Comparison of ENCODE assay signal across 27 mouse cellular contexts in genomic region chr6:97893546-97893945, GRCm38 (mm10).
DNase-seq lines count a peak whose midpoint lies in the region; ATAC-seq and TF ChIP-seq lines count a peak whose summit lies in the region.
"Had no signal": no experiment of that assay in that cellular context is flagged by ENCODE, and none has a peak within 500 bp of the region (broad histone marks: within the 10 kb centered on the region; RNA-seq: fewer than 3 reads in every experiment).

No protein-coding gene starts in this region.

- H3K27me3 ChIP-seq in liver, postnatal 0 days (ENCODE audit: insufficient read depth, low read length), result no peaks in the 10 kb centered on the region
- H3K27me3 ChIP-seq in lung, postnatal 0 days (replicated peaks; ENCODE audit: insufficient read depth, low read length), result no peaks in the 10 kb centered on the region
- H3K27me3 ChIP-seq: CH12.LX; embryonic facial prominence, embryonic 13.5 days; embryonic facial prominence, embryonic 15.5 days; forebrain, embryonic 12.5 days; Patski had no signal

- TF ChIP-seq EP300 in liver, postnatal 0 days (IDR thresholded peaks at IDR 0.05; ENCODE audit: low read depth), result no peak
- no peak for TF ChIP-seq EP300 in lung, postnatal 0 days (IDR thresholded peaks at IDR 0.05)

- peak; percentile 29; the same call in 1 of the 2 replicates for ATAC-seq in liver, postnatal 0 days
- ATAC-seq in lung, postnatal 0 days, result no peak
- ATAC-seq: activated CD4-positive, CD25-positive, alpha-beta regulatory T cell, adult 4 months; CD4-positive, CD25-positive, alpha-beta regulatory T cell, adult 4 months; forebrain, embryonic 14.5 days; forebrain, embryonic 16.5 days; Patski had no signal

- no peak overlapping the region for H3K4me3 ChIP-seq in liver, postnatal 0 days (ENCODE audit: low read depth, low read length)
- H3K4me3 ChIP-seq in lung, postnatal 0 days (ENCODE audit: low read depth, low read length), result no peak overlapping the region
- H3K4me3 ChIP-seq: embryonic facial prominence, embryonic 13.5 days; embryonic facial prominence, embryonic 15.5 days; erythroblast, embryonic 14.5 days; forebrain, embryonic 10.5 days; forebrain, embryonic 12.5 days had no signal

- DNase-seq in heart, adult 11 months, result peak; percentile 68
- DNase-seq in heart, postnatal 4 days, result no peak
- no peak for DNase-seq in liver, postnatal 0 days
- DNase-seq in liver, result no peak
- peak; percentile 23 for DNase-seq in lung, postnatal 0 days (ENCODE audit: low spot score)
- DNase-seq in lung, adult 18-20 months, result no peak
- DNase-seq: adrenal gland, adult 8-10 months; adrenal gland, postnatal 14 days; adrenal gland, postnatal 36 days; B cell, adult 2 months; cerebellum, adult 11-12 months; cerebellum, adult 2 months; cerebellum, adult 9-10 months; cerebellum, postnatal 10 days; cerebellum, postnatal 25 days had no signal

- H3K27ac ChIP-seq in liver, postnatal 0 days (ENCODE audit: low read depth), result no peak overlapping the region
- no peak overlapping the region for H3K27ac ChIP-seq in lung, postnatal 0 days (ENCODE audit: low read length)
- H3K27ac ChIP-seq: embryonic facial prominence, embryonic 13.5 days; embryonic facial prominence, embryonic 15.5 days; forebrain, embryonic 10.5 days; forebrain, embryonic 12.5 days had no signal

- H3K9ac ChIP-seq in liver, postnatal 0 days (replicated peaks), result no peak overlapping the region
- H3K9ac ChIP-seq in lung, postnatal 0 days (replicated peaks; ENCODE audit: low read depth), result no peak overlapping the region
- H3K9ac ChIP-seq: embryonic facial prominence, embryonic 13.5 days; embryonic facial prominence, embryonic 15.5 days; forebrain, embryonic 12.5 days had no signal

- no peaks in the 10 kb centered on the region for H3K4me1 ChIP-seq in liver, postnatal 0 days (ENCODE audit: insufficient read depth)
- H3K4me1 ChIP-seq in lung, postnatal 0 days (ENCODE audit: insufficient read depth, low read depth, low read length), result no peaks in the 10 kb centered on the region
- H3K4me1 ChIP-seq: embryonic facial prominence, embryonic 13.5 days; embryonic facial prominence, embryonic 15.5 days had no signal

- 81% methylated on average over 5 of the region's 5 CpGs for WGBS in liver, postnatal 0 days (ENCODE audit: insufficient replicate concordance)
- 60% methylated on average over 5 of the region's 5 CpGs for WGBS in lung, postnatal 0 days

- H3K4me2 ChIP-seq in liver, postnatal 0 days (ENCODE audit: low read depth, low read length), result no peak overlapping the region
- no peak overlapping the region for H3K4me2 ChIP-seq in lung, postnatal 0 days (replicated peaks; ENCODE audit: low read depth, low read length)
- H3K4me2 ChIP-seq: embryonic facial prominence, embryonic 13.5 days; embryonic facial prominence, embryonic 15.5 days; forebrain, embryonic 12.5 days had no signal

- no peaks in the 10 kb centered on the region for H3K9me3 ChIP-seq in liver, postnatal 0 days (ENCODE audit: low read length)
- H3K9me3 ChIP-seq in lung, postnatal 0 days (ENCODE audit: low read length), result no peaks in the 10 kb centered on the region
- H3K9me3 ChIP-seq: embryonic facial prominence, embryonic 13.5 days; embryonic facial prominence, embryonic 15.5 days; forebrain, embryonic 10.5 days; forebrain, embryonic 12.5 days had no signal

- H3K36me3 ChIP-seq in liver, postnatal 0 days (replicated peaks; ENCODE audit: insufficient read depth, low read length), result no peaks in the 10 kb centered on the region
- H3K36me3 ChIP-seq in lung, postnatal 0 days (ENCODE audit: insufficient read depth, low read length), result no peaks in the 10 kb centered on the region
- H3K36me3 ChIP-seq: embryonic facial prominence, embryonic 13.5 days; embryonic facial prominence, embryonic 15.5 days; forebrain, embryonic 10.5 days; forebrain, embryonic 12.5 days; G1E had no signal

- TF ChIP-seq CTCF in liver, postnatal 0 days (IDR thresholded peaks at IDR 0.05; ENCODE audit: low read depth), result no peak
- no peak for TF ChIP-seq CTCF in lung, postnatal 0 days (IDR thresholded peaks at IDR 0.05)

Comparison
In these comparisons a context has a peak if more than half of its experiments do, and no peak if none do; other contexts are left out.
1. DNase-seq: peak in heart, adult 11 months (single experiment) and lung, postnatal 0 days (single experiment); none in heart, postnatal 4 days (single experiment), liver, postnatal 0 days (single experiment), liver (single experiment) and lung, adult 18-20 months (0 of 2).